Mouse (Mus musculus) CD4-positive helper T cell, adult 2 months (primary cell): ENCODE results near the gene Micu1.

Experiments
- DNase-seq: peaks from one replicate; pipeline ENCODE4 v3.0.0-alpha.2; 2012; ENCODE audit warnings: low read depth, missing footprints, low spot score

Micu1 gene

DNA sequence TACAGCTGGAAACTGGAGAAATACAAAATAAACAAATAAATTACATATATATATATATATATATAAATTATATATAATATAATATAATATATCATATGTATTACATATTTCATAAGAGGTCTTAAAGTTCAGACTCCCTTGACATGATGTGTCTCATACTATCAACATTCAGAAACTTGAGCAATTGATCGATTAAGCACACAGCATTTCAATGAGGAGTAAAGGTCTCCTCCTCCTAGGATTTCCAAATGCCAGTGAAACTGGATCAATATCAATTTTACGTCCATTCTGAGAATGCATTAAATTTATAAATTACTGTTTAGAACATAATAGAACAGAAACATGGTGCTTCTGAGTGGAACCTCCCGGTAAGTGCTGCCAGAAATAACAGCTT, 71.9 kb downstream of the Micu1 start:
- DNase-seq, result no peak

DNA sequence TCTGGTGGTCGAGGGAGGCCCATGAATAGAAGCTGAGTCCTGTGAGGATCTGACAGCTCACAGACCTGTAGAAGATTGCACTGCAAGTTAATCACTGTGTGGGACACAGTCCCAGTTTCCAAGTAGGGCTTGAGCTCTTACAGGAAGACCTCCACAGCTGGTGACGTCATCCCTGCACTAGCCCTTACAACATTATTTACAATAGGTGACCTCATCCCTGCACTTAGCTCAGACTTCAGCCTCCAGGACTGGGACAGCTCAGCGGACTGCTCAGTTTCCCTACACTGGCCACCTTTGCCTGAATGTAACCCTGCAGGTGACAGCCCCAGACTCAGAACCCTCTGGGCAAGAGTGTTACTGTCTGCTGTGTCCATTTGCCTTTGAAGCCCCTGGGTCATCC, 75.0 kb downstream of the Micu1 start:
- no peak for DNase-seq

DNA sequence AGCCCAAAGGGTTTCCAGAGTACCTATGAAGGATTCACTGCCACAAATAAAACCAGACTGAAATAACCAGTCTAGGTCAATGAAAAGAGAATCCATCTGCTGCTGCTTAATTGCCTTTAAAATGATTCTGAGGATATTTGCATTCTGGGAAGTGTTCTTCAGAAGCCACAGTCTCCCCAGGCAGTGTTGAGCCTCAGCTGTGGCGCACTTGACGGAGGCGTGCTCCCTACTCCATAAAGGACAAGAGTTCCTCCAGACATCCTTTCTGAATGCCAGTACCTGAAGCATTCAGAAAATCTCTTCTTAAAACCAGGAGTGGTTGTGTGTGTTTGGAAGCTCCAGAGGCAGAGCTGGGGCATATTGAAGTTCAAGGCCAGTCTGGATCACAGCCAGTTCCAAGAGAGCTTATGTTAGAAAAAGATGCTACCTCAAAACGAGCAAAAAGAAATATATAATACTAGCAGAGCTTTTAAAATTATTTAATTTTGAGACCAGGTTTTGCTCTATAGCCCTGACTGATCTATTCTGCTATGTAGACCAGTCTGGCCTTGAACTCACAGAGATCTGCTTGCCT, 75.9 kb downstream of the Micu1 start:
- no peak for DNase-seq

DNA sequence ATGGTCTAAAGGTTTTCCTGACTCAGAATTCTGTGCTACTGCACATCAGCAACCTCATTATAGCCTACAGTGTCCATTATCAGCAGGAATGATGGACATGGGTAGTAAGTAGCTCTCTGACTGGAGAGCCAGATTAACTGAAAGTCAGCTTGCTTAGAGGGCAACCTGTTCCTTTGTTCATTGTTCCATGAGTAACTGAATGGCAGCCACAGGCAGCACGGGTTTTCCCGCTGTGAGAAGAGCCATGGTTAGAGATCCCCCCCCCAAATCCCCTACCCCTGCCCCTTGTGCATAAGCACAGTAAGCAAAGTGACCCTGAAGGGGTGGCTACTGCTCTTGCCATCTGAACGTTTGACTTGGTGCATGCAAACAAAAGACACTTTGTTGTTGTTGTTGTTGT, 78.4 kb downstream of the Micu1 start:
- no peak for DNase-seq

DNA sequence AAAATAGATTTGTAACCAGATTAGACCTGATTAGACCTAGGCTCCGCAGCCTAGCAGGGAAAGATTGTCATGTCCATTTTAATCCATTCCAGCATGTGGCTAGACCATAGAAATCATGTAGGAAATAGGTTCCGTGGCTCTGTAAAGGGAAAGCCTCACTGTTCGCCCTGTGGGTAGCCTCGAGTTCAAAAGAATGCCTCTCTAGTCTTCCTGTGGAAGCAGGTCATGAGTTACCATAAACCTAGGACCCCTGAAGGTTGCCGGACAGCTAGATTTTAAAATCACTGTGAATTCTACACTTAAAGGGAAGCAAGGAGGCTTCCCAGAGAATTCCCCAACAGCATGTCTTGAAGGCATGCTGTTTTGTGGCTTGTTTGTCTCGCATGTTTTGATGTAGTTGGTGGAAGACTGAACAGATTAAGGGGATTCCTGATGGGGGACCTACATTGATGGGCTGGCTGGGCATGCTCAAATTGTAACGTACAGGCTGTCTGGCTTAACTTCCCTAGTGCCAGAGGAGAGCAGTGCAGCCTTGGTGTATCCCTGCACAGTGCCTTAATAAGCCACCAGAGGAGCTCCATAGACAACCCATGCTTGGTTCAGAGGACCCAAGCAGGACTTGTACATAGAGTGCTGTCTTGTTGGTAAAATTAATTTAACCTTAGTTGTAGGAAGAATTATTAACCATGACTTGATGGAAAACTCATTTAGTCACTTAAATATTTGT, 79.1 kb downstream of the Micu1 start:
- no peak for DNase-seq

DNA sequence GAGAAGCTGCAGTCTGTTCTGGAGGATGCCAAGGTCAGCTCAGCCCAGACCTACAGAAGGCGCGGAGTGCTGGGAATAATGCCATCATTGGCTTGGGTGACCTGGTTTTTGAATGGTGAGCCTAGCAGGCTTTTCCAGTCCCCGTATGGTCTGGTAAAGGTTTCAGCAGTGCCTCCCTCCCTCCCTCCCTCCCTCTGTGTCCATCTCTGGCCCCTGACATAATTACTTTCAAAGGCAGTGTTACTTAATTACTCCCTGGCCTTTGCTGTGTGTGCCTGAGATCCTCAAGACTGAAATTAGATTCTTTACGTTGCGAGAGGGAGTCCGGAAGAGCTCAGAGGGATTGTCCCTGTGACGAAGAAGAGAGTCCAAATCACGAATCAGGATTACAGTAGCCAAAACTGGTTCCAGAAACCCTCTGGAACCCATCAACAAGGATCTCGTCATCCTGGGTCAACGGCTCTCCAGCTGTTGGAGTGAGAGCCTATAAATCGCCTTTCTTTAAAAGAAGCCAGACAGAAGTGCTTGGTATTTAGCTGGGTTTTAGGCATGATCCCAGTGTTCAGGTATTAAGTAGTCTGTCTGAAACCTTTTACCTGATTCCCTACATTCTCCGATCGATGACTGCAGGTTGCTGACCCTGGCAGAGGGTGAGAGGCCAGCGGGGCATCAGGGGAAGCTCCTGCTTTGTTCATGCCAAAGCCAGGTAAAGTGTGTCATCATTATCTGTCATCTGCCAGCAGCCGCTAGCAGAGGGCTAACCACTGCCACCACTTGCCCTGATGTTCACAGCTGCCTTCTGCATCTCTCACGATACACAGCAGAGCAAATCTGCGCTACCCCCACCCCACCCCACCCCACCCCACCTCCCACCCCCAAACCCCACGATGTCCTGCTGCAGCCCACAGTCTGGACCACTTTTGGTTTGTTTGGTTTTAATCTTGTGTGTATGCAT, 82.7 kb downstream of the Micu1 start:
- no peak for DNase-seq

DNA sequence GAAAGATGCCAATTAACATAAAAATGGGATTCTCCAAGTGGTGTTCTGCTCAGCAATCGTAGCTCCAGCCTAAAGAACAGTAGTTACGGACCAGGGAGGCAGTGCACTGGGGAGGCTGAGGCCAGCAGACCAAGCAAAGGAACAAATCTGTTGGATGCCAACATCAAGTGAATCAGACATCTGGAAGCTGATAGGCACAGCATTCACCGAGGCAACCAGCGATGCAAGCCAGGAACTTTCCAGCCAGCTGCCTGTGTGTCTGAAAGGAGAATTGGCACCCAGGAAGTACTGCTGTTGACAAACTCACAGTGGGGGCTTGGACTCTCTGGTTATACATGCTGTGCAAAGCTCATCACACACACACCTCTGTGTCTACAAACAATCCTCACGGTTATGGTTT, 84.0 kb downstream of the Micu1 start:
- DNase-seq, result no peak

DNA sequence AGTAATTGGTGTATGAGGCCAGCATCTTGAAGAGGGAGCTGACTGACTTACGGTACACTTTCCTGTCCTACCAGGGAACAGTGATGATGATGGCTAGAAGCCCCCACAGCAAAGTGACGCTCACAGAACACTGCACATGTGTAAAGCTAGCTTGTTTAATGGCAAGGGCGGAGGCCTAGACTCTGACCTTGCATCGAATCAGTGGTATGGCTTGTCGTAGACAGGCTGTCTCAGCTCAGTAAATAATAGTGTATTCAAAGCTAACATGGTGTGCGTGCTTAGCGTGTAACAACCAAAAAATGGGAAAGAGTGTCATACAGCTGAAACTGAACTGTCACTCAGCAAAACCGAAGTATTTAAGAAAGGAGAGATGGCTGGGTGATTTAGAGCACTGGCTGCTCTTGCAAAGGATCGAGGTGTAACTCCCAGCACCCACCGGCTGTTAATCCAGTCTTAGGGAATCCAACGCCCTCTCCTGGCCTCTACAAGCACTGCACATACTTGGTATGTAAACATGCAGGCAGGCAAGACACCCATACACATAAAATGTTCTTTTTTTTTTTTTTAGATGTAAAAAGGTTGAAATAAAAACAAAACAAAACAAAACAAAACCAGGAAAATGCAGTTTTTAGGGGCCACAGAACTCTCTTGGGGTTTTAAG, 85.0 kb downstream of the Micu1 start:
- peak; percentile 6 for DNase-seq

DNA sequence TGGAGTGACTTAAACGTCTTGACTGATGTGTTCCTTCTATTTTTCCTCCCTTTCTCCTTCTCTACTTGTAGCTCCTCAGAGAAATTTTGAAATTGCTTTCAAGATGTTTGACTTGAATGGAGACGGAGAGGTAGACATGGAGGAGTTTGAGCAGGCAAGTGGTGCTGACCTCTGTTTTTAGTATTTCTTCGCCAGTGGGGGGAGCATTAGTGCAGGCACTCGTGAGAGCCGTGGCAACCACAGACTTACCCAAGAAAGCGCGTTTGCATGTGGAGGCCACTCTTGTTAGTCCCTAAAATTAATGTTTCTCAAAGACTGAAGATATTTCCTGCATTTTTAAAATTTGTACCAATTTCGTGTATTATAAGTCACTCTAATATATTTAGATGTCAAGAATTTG, 85.6 kb downstream of the Micu1 start:
- DNase-seq, result no peak

DNA sequence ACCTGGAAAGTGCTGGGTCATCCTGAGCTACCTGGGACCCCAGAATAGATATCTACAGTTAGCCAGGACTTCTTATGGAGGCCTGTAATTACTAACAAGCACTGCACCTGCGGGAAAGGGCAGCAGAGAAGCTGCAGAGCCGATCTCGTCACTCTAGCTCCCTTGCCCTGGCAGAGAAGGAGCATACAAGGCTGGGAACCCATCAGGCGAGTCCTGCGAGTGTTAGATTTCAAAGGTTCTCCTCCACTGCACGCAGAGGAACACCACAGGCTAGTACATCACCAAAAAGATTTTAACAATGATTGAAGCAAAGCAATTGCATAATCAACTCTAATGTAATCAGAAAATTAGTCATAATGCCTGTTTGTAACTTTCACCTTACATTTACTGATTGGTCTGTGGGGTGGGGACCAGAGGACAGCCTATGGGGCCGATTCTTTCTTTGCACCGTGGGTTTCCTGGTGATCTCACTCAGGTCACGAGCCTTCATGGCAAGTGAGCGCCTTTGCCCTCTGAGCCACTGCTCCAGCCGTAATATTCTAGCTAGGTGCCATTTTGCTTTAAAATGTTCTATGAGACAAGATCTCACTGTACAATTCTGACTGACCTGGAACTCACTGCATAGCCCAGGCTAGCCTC, 88.1 kb downstream of the Micu1 start:
- DNase-seq, result no peak

DNA sequence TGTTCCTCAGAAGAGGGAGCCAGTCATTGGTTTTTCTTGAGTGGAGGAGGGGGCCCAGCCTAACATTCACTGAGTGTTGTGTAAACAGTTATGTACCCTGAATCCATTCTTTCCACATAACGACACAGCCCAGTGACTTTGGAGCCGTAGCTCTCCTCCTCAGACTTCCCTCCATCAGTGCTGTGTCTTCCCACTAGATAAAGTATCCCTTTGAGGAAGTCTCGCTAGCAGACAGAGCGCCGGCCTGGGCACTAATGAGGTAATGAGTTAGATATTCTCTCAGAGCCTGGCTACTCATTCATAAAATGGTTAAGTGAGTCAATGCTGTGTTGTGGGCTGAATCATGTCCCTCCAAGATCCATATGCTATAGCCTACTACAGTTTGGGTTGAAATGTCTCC, 89.6 kb downstream of the Micu1 start:
- DNase-seq, result no peak

DNA sequence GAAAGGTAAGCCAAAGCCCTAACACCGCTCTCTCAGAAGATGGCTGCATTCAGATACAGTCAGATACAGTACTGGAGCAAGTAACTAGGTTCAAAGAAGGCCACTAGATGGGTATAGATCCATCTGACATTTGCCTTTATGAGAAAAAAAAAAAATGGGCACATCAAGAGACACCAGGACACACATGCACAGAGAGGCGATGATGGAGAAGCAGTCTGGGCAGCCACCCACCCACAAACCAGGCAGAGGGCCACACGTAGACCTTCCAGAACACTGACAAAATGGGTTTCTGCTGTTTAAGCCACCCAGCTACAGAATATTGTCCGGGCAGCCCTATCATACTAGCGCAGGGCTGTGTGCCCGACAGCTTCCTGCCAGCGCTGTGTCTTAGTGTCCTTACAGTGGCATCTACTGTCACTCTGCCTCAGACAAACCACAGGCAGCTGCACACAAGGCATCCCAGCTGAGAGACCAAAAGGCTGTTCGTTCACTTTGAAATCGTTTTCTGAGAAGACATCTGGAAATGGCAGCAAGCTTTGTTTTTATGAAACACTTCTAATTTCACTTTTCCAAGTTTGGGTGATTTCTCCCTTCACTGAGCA, 90.4 kb downstream of the Micu1 start:
- peak; percentile 23 for DNase-seq

DNA sequence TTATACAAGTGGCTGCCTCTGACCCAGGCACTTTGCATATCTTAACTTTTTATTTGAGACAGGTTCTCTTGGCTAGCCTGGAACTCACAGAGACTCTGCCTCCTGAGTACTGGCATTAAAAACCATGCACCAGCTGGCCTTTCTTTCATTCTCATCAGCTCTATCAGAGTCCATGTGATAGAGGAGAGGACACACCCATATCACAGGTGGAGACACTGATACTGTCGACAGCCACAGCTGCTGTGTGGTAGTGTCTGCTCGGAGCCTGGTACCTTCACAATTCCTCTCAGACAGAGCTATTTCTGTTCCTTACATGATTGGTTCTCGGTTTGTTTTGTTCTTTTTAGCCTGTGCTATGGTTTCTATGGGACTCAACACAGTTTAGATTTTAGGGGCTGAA, 91.2 kb downstream of the Micu1 start:
- DNase-seq, result no peak

DNA sequence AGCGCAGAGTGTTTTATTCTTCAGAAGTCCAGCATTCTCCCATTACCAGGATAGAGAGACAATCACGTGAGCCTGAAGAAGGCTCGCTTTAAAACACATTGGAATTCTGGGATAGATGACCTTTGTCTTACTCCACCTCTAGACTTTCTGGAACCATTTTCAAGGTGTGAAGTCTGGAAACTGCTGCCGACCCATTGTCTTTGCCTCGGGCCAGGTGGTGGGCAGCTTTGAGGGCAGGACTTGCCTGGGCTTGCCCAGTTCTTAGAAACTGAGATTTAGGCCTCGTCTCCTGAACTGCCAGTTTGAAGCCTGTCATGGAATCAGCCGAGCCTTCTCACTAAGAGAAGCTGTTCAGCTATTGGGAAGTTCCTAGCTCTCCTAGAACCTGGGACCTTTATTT, 92.8 kb downstream of the Micu1 start:
- no peak for DNase-seq

DNA sequence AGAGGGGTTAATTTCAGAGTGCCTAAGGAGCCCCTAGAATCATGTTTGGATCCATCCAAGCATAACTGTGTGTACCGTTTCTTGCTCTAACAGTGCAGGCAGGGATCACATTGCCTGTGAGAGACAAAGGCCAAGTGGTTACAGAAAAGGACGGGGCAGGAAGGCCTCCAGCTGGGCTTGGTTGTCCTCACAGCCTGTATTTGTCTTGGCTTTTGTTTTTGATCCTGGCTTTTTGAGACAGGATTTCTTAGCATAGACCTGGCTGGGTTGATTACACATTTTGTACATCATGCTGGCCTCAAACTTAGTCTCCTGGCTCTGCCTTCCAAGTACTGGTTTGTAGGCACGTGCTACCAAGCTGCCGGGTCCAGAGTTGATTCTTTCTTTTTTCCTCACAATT, 93.6 kb downstream of the Micu1 start:
- no peak for DNase-seq

DNA sequence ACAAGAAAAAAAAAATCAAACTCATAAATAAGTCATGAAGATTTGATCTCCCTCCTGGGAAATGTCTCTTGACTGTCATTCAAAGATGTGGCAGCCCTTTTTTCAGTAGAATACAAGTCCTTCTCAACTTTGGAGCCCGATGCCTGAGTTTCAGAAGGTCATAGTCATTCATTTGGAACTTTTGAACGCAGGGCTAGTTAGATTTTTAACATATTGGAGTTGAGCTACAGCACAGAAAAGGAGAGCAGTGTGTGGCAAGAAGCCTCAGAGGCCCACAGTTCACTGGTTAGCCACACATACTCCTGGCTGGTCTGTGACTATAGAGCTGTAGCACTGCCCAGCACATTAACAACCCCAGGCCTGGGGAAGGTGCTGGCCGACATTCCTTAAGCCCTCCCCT, 96.1 kb downstream of the Micu1 start:
- DNase-seq, result no peak

DNA sequence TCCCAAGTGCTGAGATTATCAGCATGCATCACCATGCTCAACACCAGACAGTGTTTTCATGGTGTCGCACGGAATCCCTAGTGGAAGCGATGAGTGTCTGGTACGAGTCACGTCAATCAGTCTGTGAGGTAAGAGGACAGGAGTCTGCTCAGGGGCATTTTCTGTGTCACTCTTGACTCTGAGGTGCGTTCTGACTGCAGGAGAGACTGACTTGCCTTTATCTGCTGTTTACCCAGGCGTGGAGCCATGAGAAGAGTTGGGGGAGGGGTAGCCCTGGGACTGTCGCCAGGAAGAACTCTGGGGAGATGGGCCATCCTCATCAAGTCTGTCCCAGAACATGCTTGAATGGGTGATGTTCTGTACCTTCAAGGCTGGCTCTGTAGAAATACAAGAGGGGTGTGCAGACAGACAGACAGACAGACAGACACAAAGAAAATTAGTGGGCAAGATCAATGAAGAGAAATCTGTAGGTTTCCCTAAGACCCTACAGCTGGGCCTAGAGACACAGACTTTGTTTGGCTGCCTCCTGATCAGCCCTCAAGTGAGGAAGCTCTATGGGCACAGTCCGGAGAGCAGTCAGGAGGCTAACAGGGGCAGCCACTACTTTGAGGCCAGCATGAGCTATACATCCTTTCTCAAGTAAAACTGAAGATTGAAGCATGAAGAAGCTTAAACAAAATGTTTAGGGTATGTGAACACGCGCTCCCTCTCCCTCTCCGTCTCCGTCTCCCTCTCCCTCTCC, 97.2 kb downstream of the Micu1 start:
- DNase-seq, result no peak

DNA sequence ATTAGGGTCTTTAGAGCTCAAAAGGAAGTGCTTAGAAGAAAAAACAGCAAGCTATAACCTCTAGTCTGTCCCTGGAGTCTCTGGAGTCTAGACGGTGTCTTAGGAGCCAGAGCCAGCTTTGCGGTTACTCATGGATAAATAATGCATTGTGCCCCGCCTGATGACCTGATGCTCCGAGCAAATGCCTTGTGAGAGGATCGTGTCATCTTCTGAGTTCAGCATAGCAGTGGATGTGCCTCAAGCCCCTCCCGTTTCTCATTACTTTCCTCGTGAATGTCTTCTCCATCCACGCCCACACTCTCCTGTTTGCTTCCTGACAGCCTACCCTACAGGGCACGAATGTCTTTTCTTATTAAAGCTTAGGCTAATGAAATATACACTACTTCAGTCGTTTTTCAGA, 97.9 kb downstream of the Micu1 start:
- no peak for DNase-seq

DNA sequence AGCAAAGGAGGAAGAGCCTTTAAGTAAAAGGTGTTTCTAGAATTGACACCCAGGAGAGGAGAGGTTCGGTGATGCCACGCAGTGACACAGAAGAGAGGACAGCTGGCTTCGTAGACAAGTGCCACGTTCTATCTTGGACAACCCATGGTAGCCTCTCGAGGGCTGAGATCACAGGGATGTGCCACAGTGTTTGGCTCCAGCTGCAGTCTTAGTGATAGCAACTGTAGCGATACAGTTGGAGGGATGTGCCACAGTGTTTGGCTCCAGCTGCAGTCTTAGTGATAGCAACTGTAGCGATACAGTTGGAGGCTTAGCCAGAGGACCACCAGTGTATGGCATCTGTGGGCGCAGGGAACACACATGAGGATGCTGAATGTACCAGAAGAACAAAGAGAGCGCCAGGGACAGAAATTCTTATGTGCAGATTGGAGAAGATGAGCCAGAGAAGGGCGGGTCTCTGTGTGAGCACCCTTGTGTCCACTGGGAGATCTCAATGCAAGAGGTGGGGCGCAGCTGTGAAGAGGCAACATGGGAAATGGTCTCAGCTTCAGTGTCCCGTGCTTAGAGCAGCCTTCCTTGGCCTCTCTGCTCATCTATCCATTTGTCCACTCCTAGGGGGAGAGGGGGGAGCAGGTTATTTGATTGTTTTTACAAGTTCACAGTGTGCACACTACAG, 98.7 kb downstream of the Micu1 start:
- no peak for DNase-seq

DNA sequence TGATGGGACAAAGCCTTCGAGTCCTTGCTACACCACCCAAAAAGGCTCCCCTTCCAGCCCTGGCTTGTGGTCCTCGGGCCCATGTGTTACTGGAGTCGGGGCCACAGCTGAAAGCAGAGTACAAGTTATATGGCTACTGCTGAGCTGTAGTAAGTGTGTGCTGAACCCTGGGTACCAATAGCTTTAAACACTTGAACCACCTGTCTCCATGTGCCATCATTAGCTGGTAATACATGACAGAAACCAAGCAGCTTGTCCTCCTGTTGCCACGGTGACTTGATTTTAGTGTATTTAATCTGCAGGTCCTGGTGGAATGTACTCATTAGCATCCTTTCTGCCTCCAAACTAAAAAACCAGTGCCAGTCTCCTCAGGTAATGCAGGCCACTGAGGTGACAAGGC, 106.4 kb downstream of the Micu1 start:
- no peak for DNase-seq
